Mouse (Mus musculus): ENCODE results near the gene Psd. TPM values are rescaled to one million over a fixed set of nuclear protein-coding genes. Genes with fewer than 3 reads are reported as not detected.

The Psd gene
- total RNA-seq, 2 experiments from 2014 or later: 1.7 to 1.9 TPM

DNA sequence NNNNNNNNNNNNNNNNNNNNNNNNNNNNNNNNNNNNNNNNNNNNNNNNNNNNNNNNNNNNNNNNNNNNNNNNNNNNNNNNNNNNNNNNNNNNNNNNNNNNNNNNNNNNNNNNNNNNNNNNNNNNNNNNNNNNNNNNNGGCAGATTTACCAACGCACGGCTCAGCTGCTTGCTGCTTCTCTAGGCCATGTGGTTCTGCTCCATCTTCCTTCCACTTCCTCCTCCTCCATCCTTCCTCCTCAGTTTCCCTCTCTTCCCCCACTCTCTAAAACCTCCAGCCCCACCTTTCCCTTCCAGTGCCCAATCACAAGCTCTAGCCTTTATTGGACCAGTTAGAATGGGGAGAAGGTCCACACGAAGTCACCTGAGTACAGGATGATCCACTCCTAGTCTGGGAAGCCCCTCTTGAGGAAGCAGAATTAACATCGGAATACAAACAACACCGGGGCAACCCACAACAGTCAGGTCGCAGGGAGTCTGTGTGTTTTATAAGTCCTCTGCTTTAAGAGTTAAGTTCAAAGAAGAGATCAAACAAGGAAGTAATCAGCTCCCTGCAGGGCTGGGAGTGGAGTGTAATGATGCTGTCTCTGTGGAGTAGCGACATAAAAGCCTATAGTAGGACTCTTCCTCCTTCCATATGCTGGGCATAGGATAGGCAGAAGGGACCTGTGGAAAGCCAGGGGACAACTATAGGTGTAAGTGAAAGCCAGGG is 17.9 kb upstream of the Psd start:
- DNase-seq: no peak
- intact Hi-C loops (cut with DNase I): no loop called here

DNA sequence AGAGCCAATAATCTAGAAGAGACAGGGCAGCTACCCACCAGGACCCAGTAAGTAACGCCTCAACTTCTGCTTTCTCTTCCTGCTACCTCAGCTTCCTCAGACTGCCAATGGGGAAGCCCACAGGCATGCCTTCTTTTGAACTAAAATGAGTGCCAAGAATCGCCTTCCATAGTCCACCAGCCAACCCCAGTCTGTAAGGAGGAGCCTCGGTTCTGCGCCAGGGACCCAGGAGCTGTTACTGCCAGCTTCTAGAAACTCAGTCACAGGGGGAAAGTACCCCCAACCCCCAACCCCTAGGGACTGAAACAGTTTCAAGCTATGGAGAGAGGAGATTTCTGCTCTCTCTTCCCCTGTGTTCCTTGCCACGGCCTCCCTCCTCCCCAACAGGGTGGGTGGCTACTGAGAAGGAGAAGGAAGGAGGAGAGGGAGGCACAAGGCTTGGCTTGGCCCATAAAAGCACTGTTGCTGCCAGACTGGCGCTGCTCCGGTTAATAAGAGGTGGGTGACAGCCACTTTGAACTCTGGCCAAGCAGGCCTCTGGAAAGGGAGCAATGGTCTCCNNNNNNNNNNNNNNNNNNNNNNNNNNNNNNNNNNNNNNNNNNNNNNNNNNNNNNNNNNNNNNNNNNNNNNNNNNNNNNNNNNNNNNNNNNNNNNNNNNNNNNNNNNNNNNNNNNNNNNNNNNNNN is 12.5 kb upstream of the Psd start:
- intact Hi-C loops (cut with DNase I): loop anchor here (1.0 to 5.0 kb wide), 3 partner anchors 15 to 108 kb away; no protein-coding TSS in a partner anchor
- DNase-seq: peak; percentile 69 to 74

DNA sequence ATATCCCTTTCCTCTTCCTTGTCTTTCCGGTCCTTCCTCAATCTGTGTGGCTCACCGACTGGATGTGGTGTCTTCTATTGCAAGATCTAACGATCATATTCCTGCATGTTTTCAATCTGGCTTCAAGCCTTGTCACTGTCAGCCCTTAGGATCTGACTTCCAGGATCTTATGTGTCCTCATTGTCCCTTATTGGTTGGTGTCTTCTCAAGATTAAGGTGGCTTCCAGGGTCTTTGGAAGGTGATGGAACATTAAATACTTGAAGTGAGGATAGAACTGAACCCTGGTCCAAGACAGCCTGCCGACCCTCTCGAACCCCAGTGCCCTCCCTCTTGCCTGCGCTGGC is 12.0 kb upstream of the Psd start:
- intact Hi-C loops (cut with DNase I): loop anchor here (1.0 to 5.0 kb wide), 3 partner anchors 16 to 108 kb away; no protein-coding TSS in a partner anchor
- DNase-seq: no peak

- intact Hi-C loops (cut with DNase I): loop anchor here (2.0 to 5.0 kb wide), 2 partner anchors 16 to 109 kb away; no protein-coding TSS in a partner anchor
- peak; percentile 98 to 99 for DNase-seq
These were observed 11.5 kb upstream of the Psd start, which contains the start of gene Cuedc2 for GRCm38 (mm10) chr19:46338331-46338936. Cuedc2 (minus strand) TSS chr19:46338702.

GRCm38 (mm10) chr19:46337719-46338330 is 10.9 kb upstream of the Psd start:
- no peak for DNase-seq
- intact Hi-C loops (cut with DNase I): loop anchor here (2.0 to 5.0 kb wide), 2 partner anchors 17 to 109 kb away; no protein-coding TSS in a partner anchor

DNA sequence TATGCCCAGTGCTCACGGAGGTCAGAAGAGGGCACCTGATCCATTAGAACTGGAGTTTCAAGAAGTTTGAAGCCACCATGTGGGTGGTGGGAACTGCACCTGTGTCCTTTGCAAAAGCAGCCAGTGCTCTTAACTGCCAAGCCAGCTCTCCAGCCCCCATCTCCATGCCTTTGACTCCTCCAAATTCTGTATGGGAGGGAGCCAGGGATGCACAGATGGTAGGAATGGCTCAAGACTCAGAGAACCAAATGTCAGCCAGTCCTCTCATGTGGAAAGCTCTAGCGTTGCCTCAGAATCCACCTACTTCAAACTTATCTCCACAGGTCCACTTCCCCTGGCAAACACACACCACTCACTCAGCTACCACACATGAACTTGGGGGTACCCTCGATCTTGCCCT is 7.0 kb upstream of the Psd start:
- intact Hi-C loops (cut with DNase I): no loop called here
- DNase-seq: no peak

DNA sequence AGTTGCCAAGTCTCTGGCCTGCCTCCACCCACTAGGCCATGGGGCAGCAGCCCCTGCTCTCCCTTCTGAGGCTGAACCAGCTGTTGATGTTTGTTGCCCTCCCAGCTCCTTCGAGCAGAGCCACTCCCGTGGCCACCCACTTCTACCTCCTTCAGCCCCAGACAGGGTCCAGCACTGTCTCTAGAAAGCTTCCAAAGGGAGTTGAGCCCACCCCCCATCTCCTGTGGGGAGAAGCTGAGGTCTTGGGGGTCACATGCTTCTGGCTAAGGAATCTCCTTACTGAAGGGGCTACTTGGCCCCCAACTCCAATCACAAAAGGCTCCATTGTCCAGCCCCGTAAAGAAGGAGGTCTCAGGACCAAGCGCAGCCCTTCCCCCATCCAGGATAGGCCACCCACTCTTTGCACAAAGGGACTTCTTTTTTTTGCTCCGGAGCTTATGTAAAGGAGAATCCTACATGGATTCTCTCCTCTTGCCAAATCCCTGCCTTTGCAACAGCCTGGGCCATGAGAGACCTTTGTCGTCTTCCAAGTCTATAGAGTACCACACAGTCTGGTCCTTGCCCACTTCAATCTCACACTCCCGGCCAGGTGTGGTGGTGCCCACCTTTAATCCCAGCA is 5.9 kb upstream of the Psd start:
- DNase-seq: no peak
- intact Hi-C loops (cut with DNase I): no loop called here

DNA sequence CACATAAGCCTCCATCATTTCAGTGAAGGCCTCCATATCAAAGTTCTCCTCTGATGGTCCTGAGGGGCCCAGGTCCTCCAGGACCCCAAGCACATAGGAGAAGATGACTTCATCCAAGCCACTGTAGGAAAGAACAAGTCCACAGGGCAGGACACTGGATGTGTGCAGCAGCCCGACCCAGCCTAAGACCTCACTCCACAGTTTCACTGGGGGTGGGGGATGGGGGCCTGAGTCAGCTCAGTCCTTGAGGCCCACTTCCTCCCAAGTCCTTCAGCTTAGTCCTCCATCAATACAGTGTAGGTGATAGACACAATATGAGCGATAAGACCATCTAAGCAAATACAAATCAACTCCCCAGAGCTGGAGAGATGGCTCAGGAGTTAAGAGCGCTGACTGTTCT is 5.0 kb upstream of the Psd start:
- intact Hi-C loops (cut with DNase I): no loop called here
- no peak for DNase-seq

DNA sequence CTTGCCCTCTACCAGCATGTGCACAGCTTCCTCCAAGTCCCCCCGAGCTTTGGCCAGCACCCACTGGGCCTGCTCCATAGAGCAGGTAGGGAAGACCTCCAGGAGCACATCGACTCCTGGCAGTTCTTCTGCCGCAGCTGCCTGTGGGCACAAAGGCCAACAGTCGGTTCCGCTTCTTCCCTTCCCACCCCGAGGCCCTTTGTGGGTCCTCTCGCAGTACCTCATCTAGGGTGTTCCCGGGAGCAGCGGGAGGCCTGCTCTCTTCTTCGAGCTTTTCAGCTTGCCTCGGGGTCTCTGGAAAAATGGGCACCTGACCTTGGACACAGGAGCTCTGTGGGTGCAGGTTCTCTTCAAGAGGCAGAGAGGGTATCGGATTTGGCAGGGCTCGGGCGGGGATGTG is 4.4 kb upstream of the Psd start:
- intact Hi-C loops (cut with DNase I): no loop called here
- DNase-seq: no peak

GRCm38 (mm10) chr19:46330696-46331095 is 3.7 kb upstream of the Psd start:
- DNase-seq: no peak
- intact Hi-C loops (cut with DNase I): no loop called here

- intact Hi-C loops (cut with DNase I): no loop called here
- DNase-seq: peak; percentile 89 to 90
These were observed 3.0 kb upstream of the Psd start for GRCm38 (mm10) chr19:46329951-46330350.

DNA sequence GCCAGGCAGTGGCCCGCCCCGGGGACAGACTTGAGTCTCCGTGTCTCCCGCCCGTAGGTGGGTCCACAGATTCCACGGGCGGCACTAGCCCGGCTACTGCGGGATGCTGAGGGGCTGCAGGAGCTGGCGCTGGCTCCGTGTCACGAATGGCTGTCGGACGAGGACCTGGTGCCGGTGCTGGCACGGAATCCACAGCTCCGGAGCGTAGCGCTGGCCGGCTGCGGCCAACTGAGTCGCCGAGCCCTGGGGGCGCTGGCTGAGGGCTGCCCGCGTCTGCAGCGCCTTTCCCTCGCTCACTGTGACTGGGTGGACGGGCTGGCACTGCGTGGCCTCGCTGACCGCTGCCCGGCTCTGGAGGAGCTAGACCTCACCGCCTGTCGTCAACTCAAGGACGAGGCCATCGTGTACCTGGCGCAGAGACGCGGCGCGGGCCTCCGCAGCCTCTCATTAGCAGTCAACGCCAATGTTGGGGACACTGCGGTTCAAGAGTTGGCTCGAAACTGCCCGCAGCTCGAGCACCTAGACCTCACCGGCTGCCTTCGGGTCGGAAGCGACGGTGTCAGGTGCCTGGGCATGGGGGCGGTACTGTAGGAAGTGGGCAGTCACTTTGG is 2.2 kb upstream of the Psd start:
- peak; percentile 37 to 39 for DNase-seq
- intact Hi-C loops (cut with DNase I): no loop called here

- peak; percentile 93 to 97 for DNase-seq
- intact Hi-C loops (cut with DNase I): no loop called here
These were observed 1.4 kb upstream of the Psd start, which contains the start of gene Fbxl15 for GRCm38 (mm10) chr19:46328081-46329030. Fbxl15 (plus strand) TSS chr19:46328184.

GRCm38 (mm10) chr19:46327531-46328064 is 642 bp upstream of the Psd start:
- intact Hi-C loops (cut with DNase I): loop anchor here (2.0 kb wide), 1 partner anchor 17 kb away; no protein-coding TSS in a partner anchor
- DNase-seq: no peak

- intact Hi-C loops (cut with DNase I): loop anchor here (2.0 kb wide), 1 partner anchor 15 kb away; no protein-coding TSS in a partner anchor
These were observed 769 bp downstream of the Psd start for GRCm38 (mm10) chr19:46326019-46326755.

GRCm38 (mm10) chr19:46324918-46325317 is 2.0 kb downstream of the Psd start:
- DNase-seq: no peak
- intact Hi-C loops (cut with DNase I): no loop called here

More at GRCm38 (mm10) chr19:46326019-46326755, 769 bp downstream of the Psd start:
- no peak for DNase-seq

DNA sequence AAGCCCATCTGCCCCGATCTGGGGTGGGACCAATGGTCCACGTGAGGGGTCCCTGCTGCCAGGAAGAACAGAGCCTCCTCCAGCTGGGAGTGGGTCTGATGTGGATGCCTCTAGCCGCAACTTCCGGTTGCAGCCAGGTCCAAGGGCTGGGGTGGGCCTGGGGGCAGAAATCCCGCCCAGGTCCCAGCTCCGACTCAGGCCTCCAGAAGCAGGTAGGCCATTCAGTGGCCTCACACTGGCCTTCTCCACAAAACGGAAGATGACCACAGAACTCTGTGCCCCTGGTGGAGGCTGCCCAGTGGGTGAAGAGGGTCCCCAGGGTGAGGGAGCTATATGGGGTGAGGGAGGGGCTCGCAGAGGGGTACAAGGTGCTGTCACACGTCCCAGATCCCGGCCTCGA is 2.6 kb downstream of the Psd start:
- DNase-seq: no peak
- intact Hi-C loops (cut with DNase I): no loop called here

GRCm38 (mm10) chr19:46323716-46324115 is 3.2 kb downstream of the Psd start:
- no peak for DNase-seq
- intact Hi-C loops (cut with DNase I): no loop called here
